Mouse (Mus musculus): ENCODE data around the gene Gdf11.

GRCm38 (mm10) chr10:128891296-128892094 lies at the start of gene Gdf11:
- TF ChIP-seq CTCF (IDR thresholded peaks at IDR 0.05; ENCODE audit: control insufficient read depth, insufficient read depth, insufficient read length) = no peak
- TF ChIP-seq MYOD1 (IDR thresholded peaks at IDR 0.05; ENCODE audit: control insufficient read depth, insufficient read length, low read depth) = no peak
- TF ChIP-seq MYOG (IDR thresholded peaks at IDR 0.05; ENCODE audit: control insufficient read depth, extremely low read depth, insufficient read length) = no peak
